Mouse (Mus musculus): ENCODE data around the gene Xdh. TPM values are rescaled to one million over a fixed set of nuclear protein-coding genes. Genes with fewer than 3 reads are reported as not detected.

Xdh gene
- total and polyA plus RNA-seq, 3 experiments, result 0.17 TPM; not detected in 2

- no peak overlapping the region for H3K4me3 ChIP-seq (replicated peaks in 1 of 3; ENCODE audit: low read depth in 2 of 3, low read length in 2 of 3, poor library complexity in 1 of 3)
- peaks cover 0 to 7% of the 10 kb centered on the region in 2 experiments; a peak in 1 of 4 replicates for H3K4me1 ChIP-seq (ENCODE audit: control insufficient read depth in 1 of 2, insufficient read depth in 2 of 2)
- H3K36me3 ChIP-seq (replicated peaks in 1 of 2; ENCODE audit: control insufficient read depth in 1 of 2, insufficient read depth in 1 of 2, low read length in 1 of 2), result no peaks in the 10 kb centered on the region
- DNase-seq (ENCODE audit: extremely low read depth), result peak; percentile 17
- H3K4me2 ChIP-seq (ENCODE audit: insufficient read depth, low read depth, poor library complexity, severe bottlenecking), result no peak overlapping the region
- no peaks in the 10 kb centered on the region for H3K79me2 ChIP-seq (replicated peaks; ENCODE audit: control insufficient read depth, extremely low read depth, insufficient read depth, poor library complexity, severe bottlenecking)
- H3K27me3 ChIP-seq (replicated peaks), result no peaks in the 10 kb centered on the region
- dilution Hi-C loops (cut with MboI; ENCODE audit: extremely low pct_ligation_motif_present, extremely low pct_unique_long_range_greater_than_20kb, low sequenced_read_pairs) (no loop called here), in situ Hi-C loops (cut with MboI; ENCODE audit: low pct_ligation_motif_present, low pct_unique_long_range_greater_than_20kb, low sequenced_read_pairs) (no loop called here)
- TF ChIP-seq TCF12 (IDR thresholded peaks at IDR 0.05; ENCODE audit: low read depth, low read length) (no peak), CTCF (conservative IDR thresholded peaks at IDR 0.05 in 1 of 2, IDR thresholded peaks at IDR 0.05 in 1 of 2; ENCODE audit: low read depth in 2 of 2, low read length in 2 of 2) (0 out of 4 replicates have a peak, but pooled peaks of 1 of the 2 experiments have one; percentile 8)
- H3K9me3 ChIP-seq (replicated peaks; ENCODE audit: low read length), result no peaks in the 10 kb centered on the region
- no peak overlapping the region for H3K27ac ChIP-seq (ENCODE audit: insufficient read depth, low read depth)
- no peak overlapping the region for H3K9ac ChIP-seq (ENCODE audit: insufficient read depth, low read depth)
Measured at GRCm38 (mm10) chr17:73970361-73971027, 20.5 kb upstream of the Xdh start.

- TF ChIP-seq MYC (IDR thresholded peaks at IDR 0.05; ENCODE audit: low read depth, low read length) (no peak), E2F4 (IDR thresholded peaks at IDR 0.05; ENCODE audit: insufficient replicate concordance, low read depth, low read length) (no peak), UBTF (IDR thresholded peaks at IDR 0.05; ENCODE audit: low read depth, low read length) (no peak), IRF4 (IDR thresholded peaks at IDR 0.05; ENCODE audit: low read depth, low read length) (no peak), ZNF384 (IDR thresholded peaks at IDR 0.05; ENCODE audit: low read depth, low read length) (no peak), JUN (IDR thresholded peaks at IDR 0.05; ENCODE audit: insufficient read depth, low read depth, low read length) (no peak), HCFC1 (IDR thresholded peaks at IDR 0.05; ENCODE audit: low read depth, low read length) (no peak), MXI1 (IDR thresholded peaks at IDR 0.05; ENCODE audit: low read depth, low read length) (no peak)
- H3K4me2 ChIP-seq (ENCODE audit: insufficient read depth, low read depth, poor library complexity, severe bottlenecking), result no peak overlapping the region
- H3K79me2 ChIP-seq (replicated peaks; ENCODE audit: control insufficient read depth, extremely low read depth, insufficient read depth, poor library complexity, severe bottlenecking), result no peaks in the 10 kb centered on the region
- no peaks in the 10 kb centered on the region for H3K36me3 ChIP-seq (replicated peaks in 1 of 2; ENCODE audit: control insufficient read depth in 1 of 2, insufficient read depth in 1 of 2, low read length in 1 of 2)
- no peak overlapping the region for H3K27ac ChIP-seq (ENCODE audit: insufficient read depth, low read depth)
- dilution Hi-C loops (cut with MboI; ENCODE audit: extremely low pct_ligation_motif_present, extremely low pct_unique_long_range_greater_than_20kb, low sequenced_read_pairs), result no loop called here
- H3K4me3 ChIP-seq (replicated peaks in 1 of 3; ENCODE audit: low read depth in 2 of 3, low read length in 2 of 3, poor library complexity in 1 of 3), result no peak overlapping the region
- H3K9ac ChIP-seq (ENCODE audit: insufficient read depth, low read depth), result no peak overlapping the region
- in situ Hi-C loops (cut with MboI; ENCODE audit: low pct_ligation_motif_present, low pct_unique_long_range_greater_than_20kb, low sequenced_read_pairs), result no loop called here
- H3K4me1 ChIP-seq (ENCODE audit: control insufficient read depth in 1 of 2, insufficient read depth in 2 of 2), result no peaks in the 10 kb centered on the region
- H3K27me3 ChIP-seq (replicated peaks), result no peaks in the 10 kb centered on the region
- DNase-seq (ENCODE audit: extremely low read depth), result no peak
- no peaks in the 10 kb centered on the region for H3K9me3 ChIP-seq (replicated peaks; ENCODE audit: low read length)
Measured at GRCm38 (mm10) chr17:73964856-73965255, 14.9 kb upstream of the Xdh start.

GRCm38 (mm10) chr17:73962628-73963043, 12.6 kb upstream of the Xdh start:
- TF ChIP-seq PAX5 (IDR thresholded peaks at IDR 0.05; ENCODE audit: low read length), result no peak
- no peak for TF ChIP-seq HCFC1 (IDR thresholded peaks at IDR 0.05; ENCODE audit: low read depth, low read length)
- TF ChIP-seq MAFK (IDR thresholded peaks at IDR 0.05; ENCODE audit: insufficient replicate concordance, low read length), result no peak
- TF ChIP-seq USF1 (IDR thresholded peaks at IDR 0.05; ENCODE audit: low read depth, low read length), result no peak
- no peak for TF ChIP-seq MEF2A (IDR thresholded peaks at IDR 0.05; ENCODE audit: borderline replicate concordance, low read depth, low read length)
- TF ChIP-seq ZMIZ1 (IDR thresholded peaks at IDR 0.05; ENCODE audit: low read depth, low read length), result no peak
- no peak for TF ChIP-seq MXI1 (IDR thresholded peaks at IDR 0.05; ENCODE audit: low read depth, low read length)
- no peak for TF ChIP-seq MYC (IDR thresholded peaks at IDR 0.05; ENCODE audit: low read depth, low read length)
- no peak for TF ChIP-seq NELFE (IDR thresholded peaks at IDR 0.05; ENCODE audit: low read depth, low read length)
- Histone ChIP-seq H3K36me3 (replicated peaks in 1 of 2; ENCODE audit: control insufficient read depth in 1 of 2, insufficient read depth in 1 of 2, low read length in 1 of 2) (no peaks in the 10 kb centered on the region), H3K9ac (ENCODE audit: insufficient read depth, low read depth) (no peak overlapping the region), H3K27me3 (replicated peaks) (no peaks in the 10 kb centered on the region), H3K4me3 (replicated peaks in 1 of 3; ENCODE audit: low read depth in 2 of 3, low read length in 2 of 3, poor library complexity in 1 of 3) (no peak overlapping the region), H3K4me2 (ENCODE audit: insufficient read depth, low read depth, poor library complexity, severe bottlenecking) (no peak overlapping the region), H3K9me3 (replicated peaks; ENCODE audit: low read length) (no peaks in the 10 kb centered on the region), H3K79me2 (replicated peaks; ENCODE audit: control insufficient read depth, extremely low read depth, insufficient read depth, poor library complexity, severe bottlenecking) (no peaks in the 10 kb centered on the region), H3K27ac (ENCODE audit: insufficient read depth, low read depth) (no peak overlapping the region), H3K4me1 (ENCODE audit: control insufficient read depth in 1 of 2, insufficient read depth in 2 of 2) (no peaks in the 10 kb centered on the region)
- dilution Hi-C loops (cut with MboI; ENCODE audit: extremely low pct_ligation_motif_present, extremely low pct_unique_long_range_greater_than_20kb, low sequenced_read_pairs) (no loop called here), in situ Hi-C loops (cut with MboI; ENCODE audit: low pct_ligation_motif_present, low pct_unique_long_range_greater_than_20kb, low sequenced_read_pairs) (no loop called here)
- DNase-seq (ENCODE audit: extremely low read depth), result no peak
